Mouse (Mus musculus) bone marrow macrophage, adult 2 months (primary cell): Measurements from ENCODE around the gene Clcn7.

Experiments
- CTCF ChIP-seq: IDR thresholded peaks from 2 replicates; pipeline ENCODE4 v1.5.1; 2012; ENCODE audit warnings: low read depth, mild to moderate bottlenecking, low read length, moderate library complexity
- POLR2A ChIP-seq: IDR thresholded peaks from 2 replicates; pipeline ENCODE4 v1.6.1; 2012; ENCODE audit warnings: mild to moderate bottlenecking, low read depth, low read length, borderline replicate concordance

GRCm38 (mm10) chr17:25101338-25101737 is 31.9 kb upstream of the Clcn7 start:
- TF ChIP-seq CTCF (no peak), POLR2A (no peak)
